Mouse (Mus musculus) lung, embryonic 14.5 days (tissue): ENCODE data around the gene Ms4a10. TPM values are rescaled to one million over a fixed set of nuclear protein-coding genes. Genes with fewer than 3 reads are reported as not detected.

ENCODE experiments used
- ATAC-seq: fragments of 200-750 bp; cut with Nextera tagmentation; 2 replicates; pipeline ENCODE4 v1.8.0; 2017; ENCODE audit warnings: mild to moderate bottlenecking, moderate TSS enrichment, moderate library complexity; ENCODE audit not compliant: insufficient read depth
- DNase-seq: peaks from one replicate; pipeline ENCODE4 v3.0.0-alpha.2; 2015
- H3K27ac ChIP-seq: fragments of 300-500 bp; sonication (generic); 2 replicates; pipeline ENCODE4 v1.5.1; 2014; ENCODE audit warnings: low read depth, mild to moderate bottlenecking, moderate library complexity
- H3K27me3 ChIP-seq: fragments of 300-500 bp; sonication (generic); 2 replicates; pipeline ENCODE4 v1.6.1; 2014; ENCODE audit warnings: low read length, control low read depth; ENCODE audit not compliant: insufficient read depth
- H3K36me3 ChIP-seq: fragments of 300-500 bp; sonication (generic); 2 replicates; pipeline ENCODE4 v1.6.1; 2014; ENCODE audit warnings: control low read depth; ENCODE audit not compliant: insufficient read depth
- H3K4me1 ChIP-seq: fragments of 300-500 bp; sonication (generic); 2 replicates; pipeline ENCODE4 v1.6.1; 2014; ENCODE audit warnings: antibody characterized with exemption, control low read depth; ENCODE audit not compliant: insufficient read depth
- H3K4me2 ChIP-seq: fragments of 300-500 bp; sonication (generic); 2 replicates; pipeline ENCODE4 v1.6.1; 2014; ENCODE audit warnings: mild to moderate bottlenecking
- H3K4me3 ChIP-seq: fragments of 300-500 bp; sonication (generic); 2 replicates; pipeline ENCODE4 v1.5.1; 2014; ENCODE audit warnings: low read depth, low read length
- H3K9ac ChIP-seq: fragments of 300-500 bp; sonication (generic); 2 replicates; pipeline ENCODE4 v1.6.1; 2014
- H3K9me3 ChIP-seq: fragments of 300-500 bp; sonication (generic); 2 replicates; pipeline ENCODE4 v1.6.1; 2016; ENCODE audit warnings: low read depth, low read length, control low read depth
- CTCF ChIP-seq: IDR thresholded peaks from 2 replicates; pipeline ENCODE4 v1.5.1; 2016; ENCODE audit warnings: antibody characterized with exemption, low read depth
- WGBS: fragments of 180-500 bp; shearing (Covaris S2); extraction: QIAGEN DNeasy Blood & Tissue Kit; methylation state at CpG from one replicate; pipeline ENCODE4 v1.1.7; 2014; 5-methylcytosine and 5-hydroxymethylcytosine counted together
- polyA plus RNA-seq: library from polyadenylated mRNA; unstranded; fragments of >200 nt; fragmentation: Nextera tagmentation; extraction: Ambion mirVana; gene quantifications from 2 replicates; pipeline ENCODE4 v1.2.1, GENCODE M21; 2014

Gene Ms4a10
- polyA plus RNA-seq, 1 experiment from 2014 or later, result not detected

DNA sequence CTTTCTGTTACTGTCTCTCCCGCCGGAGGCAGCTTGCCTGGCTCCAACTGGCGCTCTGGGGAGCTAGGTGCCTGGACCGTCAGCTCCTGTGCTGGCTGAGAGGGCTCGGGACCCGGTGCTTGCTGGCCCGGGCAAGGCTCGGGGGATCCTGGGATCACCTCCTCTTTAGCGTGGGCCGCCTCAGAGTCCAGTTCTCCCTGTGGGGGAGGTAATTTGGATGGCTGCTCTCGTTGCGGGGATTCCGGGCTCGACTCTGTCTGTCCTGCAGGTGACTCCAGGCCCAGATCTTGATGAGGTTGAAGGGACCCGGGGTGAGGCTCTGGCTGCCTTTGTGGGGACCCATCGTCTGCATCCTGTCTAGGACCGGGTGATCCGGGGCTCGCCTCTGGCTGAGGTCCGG lies 26.1 kb downstream of the Ms4a10 start:
- no peak for DNase-seq
- 0 out of 2 replicates have a peak, but pooled peaks have one; percentile 0 for ATAC-seq
- H3K36me3 ChIP-seq, result peaks cover 22% of the 10 kb centered on the region
- peak overlapping the region; percentile 79 for H3K4me2 ChIP-seq
- H3K27me3 ChIP-seq, result no peaks in the 10 kb centered on the region; the same call in 1 of the 2 replicates
- TF ChIP-seq CTCF, result no peak
- peak overlapping the region; percentile 81 for H3K9ac ChIP-seq
- peak overlapping the region; percentile 60 for H3K4me3 ChIP-seq
- H3K4me1 ChIP-seq, result peaks cover 10% of the 10 kb centered on the region
- H3K27ac ChIP-seq, result no peak overlapping the region
- H3K9me3 ChIP-seq, result no peaks in the 10 kb centered on the region
- under 1% methylated on average over 20 of the region's 20 CpGs for WGBS

DNA sequence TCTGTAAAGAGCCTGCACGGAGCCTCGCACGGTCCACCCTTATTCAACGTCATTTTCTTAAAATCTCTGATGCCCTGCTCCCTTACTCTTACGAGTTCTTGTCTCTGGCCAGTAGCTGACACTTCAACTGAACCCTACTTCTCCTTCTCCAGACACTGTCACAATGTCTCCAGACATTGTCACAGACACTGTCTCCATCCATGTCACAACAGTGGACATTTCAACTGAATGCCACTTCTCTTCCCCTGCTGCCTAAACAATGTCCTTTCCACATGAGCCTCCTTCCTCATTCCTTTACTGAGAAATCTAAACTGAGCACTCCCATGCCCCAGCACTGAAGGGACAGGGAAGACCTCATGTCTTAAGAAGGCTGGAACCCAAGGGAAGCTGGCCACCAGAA lies 27.3 kb downstream of the Ms4a10 start:
- DNase-seq, result no peak
- Histone ChIP-seq H3K36me3 (peaks cover 34% of the 10 kb centered on the region), H3K4me2 (peak overlapping the region; percentile 79), H3K4me3 (peak overlapping the region; percentile 60), H3K27ac (no peak overlapping the region), H3K4me1 (peaks cover 10% of the 10 kb centered on the region), H3K9ac (peak overlapping the region; percentile 81), H3K9me3 (no peaks in the 10 kb centered on the region), H3K27me3 (no peaks in the 10 kb centered on the region)
- WGBS, result 81% methylated on average over 5 of the region's 5 CpGs
- ATAC-seq, result no peak
- TF ChIP-seq CTCF, result no peak

DNA sequence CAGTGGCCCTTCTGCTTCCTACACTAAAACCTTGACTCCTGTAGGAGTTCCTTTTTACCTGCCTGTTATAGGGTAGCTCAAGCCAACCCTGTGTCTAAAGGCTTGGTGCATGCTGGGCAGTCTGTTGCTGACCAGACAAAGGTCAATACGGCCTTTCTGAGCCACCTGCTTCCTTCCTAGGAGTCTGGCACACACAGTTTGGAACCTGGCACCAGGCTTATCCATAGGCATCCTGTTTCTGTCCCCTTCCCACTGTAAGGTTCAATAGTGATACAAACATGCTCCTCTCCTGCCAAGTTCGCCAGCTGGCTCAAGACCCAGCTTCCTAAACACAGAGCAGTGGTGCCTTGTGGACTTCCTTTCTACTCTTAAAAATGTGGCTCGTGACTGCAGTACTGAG lies 28.0 kb downstream of the Ms4a10 start:
- H3K27me3 ChIP-seq, result no peaks in the 10 kb centered on the region
- no peak for TF ChIP-seq CTCF
- peaks cover 6% of the 10 kb centered on the region for H3K4me1 ChIP-seq
- peak overlapping the region; percentile 79 for H3K4me2 ChIP-seq
- H3K9ac ChIP-seq, result no peak overlapping the region
- H3K9me3 ChIP-seq, result no peaks in the 10 kb centered on the region
- H3K36me3 ChIP-seq, result peaks cover 41% of the 10 kb centered on the region
- no peak for ATAC-seq
- H3K4me3 ChIP-seq, result no peak overlapping the region; the same call in 1 of the 2 replicates
- WGBS, result 85% methylated on average over 3 of the region's 3 CpGs
- no peak overlapping the region for H3K27ac ChIP-seq
- no peak for DNase-seq

DNA sequence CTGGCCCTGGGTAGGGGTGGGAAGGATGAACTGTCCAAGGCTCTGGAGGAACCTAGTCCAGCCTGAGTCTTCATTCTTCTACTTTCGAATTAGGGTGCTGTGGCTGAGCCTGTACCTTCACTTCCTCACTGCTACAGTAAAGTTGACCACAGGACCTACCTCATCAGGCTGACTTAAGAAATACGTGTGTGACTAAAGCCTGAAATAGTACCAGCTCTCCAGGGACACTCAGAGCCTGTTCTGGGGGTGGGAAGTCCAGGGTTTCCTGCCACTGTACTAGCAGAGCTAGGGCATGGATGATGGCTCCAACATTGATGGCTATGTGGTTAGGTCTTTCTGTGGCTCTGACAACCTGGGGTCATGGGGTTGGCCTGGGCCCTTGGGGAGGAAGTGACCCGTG lies 30.5 kb downstream of the Ms4a10 start:
- Histone ChIP-seq H3K36me3 (peaks cover 41% of the 10 kb centered on the region), H3K4me3 (no peak overlapping the region), H3K27ac (no peak overlapping the region), H3K27me3 (no peaks in the 10 kb centered on the region), H3K9me3 (no peaks in the 10 kb centered on the region), H3K4me1 (peaks cover 16% of the 10 kb centered on the region), H3K9ac (no peak overlapping the region), H3K4me2 (no peak overlapping the region)
- TF ChIP-seq CTCF, result no peak
- ATAC-seq (no peak), DNase-seq (no peak)
- 83% methylated on average over 3 of the region's 3 CpGs for WGBS

DNA sequence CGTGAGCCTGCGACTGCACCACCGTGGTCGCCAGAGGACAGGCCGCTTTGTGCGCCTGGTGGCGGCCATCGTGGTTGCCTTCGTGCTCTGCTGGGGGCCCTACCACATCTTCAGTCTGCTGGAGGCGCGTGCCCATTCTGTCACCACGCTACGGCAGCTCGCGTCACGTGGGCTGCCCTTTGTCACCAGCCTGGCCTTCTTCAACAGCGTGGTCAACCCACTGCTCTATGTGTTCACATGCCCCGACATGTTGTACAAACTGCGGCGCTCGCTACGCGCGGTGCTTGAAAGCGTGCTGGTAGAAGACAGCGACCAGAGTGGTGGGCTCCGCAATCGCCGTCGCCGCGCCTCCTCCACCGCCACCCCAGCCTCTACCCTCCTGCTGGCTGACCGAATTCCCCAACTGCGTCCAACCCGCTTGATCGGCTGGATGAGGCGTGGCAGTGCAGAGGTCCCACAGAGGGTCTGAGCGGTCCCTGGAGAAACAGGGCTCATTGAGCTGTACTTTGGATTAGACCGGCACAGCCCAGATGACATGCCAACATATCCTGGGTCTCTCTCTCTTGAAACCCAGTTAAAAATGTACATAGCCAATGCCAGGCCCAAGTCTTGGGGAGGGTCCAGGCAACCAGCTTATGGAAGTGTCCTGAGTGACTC lies 33.5 kb downstream of the Ms4a10 start:
- peak; percentile 77 for ATAC-seq
- Histone ChIP-seq H3K9me3 (no peaks in the 10 kb centered on the region), H3K4me2 (peak overlapping the region; percentile 88), H3K9ac (peak overlapping the region; percentile 56), H3K36me3 (peaks cover 40% of the 10 kb centered on the region), H3K27ac (no peak overlapping the region), H3K27me3 (no peaks in the 10 kb centered on the region), H3K4me1 (peaks cover 10% of the 10 kb centered on the region), H3K4me3 (peak overlapping the region; percentile 37)
- TF ChIP-seq CTCF, result no peak
- DNase-seq, result peak; percentile 56
- whole genome bisulfite sequencing, result 4% methylated on average over 40 of the region's 40 CpGs

DNA sequence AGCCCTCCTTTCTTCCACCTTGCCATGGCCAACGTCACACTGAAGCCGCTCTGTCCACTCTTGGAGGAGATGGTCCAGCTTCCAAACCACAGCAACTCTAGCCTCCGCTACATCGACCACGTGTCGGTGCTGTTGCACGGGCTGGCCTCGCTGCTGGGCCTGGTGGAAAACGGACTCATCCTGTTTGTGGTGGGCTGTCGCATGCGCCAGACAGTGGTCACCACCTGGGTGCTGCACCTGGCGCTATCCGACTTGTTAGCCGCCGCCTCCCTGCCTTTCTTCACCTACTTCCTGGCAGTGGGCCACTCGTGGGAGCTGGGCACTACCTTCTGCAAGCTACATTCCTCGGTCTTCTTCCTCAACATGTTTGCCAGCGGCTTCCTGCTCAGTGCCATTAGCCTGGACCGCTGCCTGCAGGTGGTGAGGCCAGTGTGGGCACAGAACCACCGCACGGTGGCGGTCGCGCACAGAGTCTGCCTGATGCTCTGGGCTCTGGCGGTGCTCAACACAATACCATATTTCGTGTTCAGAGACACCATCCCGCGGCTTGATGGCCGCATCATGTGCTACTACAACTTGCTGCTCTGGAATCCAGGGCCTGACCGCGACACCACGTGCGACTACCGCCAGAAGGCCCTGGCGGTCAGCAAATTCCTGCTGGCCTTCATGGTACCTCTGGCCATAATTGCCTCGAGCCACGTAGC lies 34.2 kb downstream of the Ms4a10 start:
- DNase-seq (peak; percentile 90), ATAC-seq (peak; percentile 91)
- TF ChIP-seq CTCF, result peak; percentile 92
- Histone ChIP-seq H3K27me3 (no peaks in the 10 kb centered on the region), H3K9ac (peak overlapping the region; percentile 56), H3K4me2 (peak overlapping the region; percentile 88), H3K9me3 (no peaks in the 10 kb centered on the region), H3K36me3 (peaks cover 38% of the 10 kb centered on the region), H3K4me1 (peaks cover 10% of the 10 kb centered on the region), H3K27ac (no peak overlapping the region), H3K4me3 (peak overlapping the region; percentile 37)
- 16% methylated on average over 37 of the region's 37 CpGs for WGBS

DNA sequence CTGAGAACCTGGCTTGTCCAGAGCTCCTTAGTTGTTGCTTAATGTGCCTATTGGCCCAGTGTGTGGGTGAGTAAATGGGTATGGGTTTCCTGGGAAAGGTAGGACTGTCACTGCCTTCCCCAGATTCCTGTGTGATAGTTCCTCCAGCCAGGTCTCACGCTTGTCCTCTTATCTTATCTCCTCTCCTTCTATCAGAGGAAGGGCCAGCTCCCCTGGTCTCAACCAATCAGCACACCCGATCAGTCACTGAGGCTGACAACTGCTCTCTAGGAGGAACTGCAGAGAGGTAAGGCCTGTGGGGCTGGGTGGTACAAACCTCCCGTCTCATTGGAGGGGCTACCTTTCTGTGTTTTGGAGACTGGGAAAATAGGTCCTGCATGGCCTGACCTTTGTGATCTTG lies 35.7 kb downstream of the Ms4a10 start:
- H3K9me3 ChIP-seq, result no peaks in the 10 kb centered on the region
- no peak for ATAC-seq
- H3K27me3 ChIP-seq, result no peaks in the 10 kb centered on the region
- no peak overlapping the region for H3K9ac ChIP-seq
- H3K36me3 ChIP-seq, result peaks cover 23% of the 10 kb centered on the region
- no peak for DNase-seq
- no peak overlapping the region for H3K27ac ChIP-seq
- H3K4me3 ChIP-seq, result no peak overlapping the region
- WGBS, result 18% methylated on average over 3 of the region's 3 CpGs
- no peak overlapping the region for H3K4me2 ChIP-seq
- peaks cover 10% of the 10 kb centered on the region for H3K4me1 ChIP-seq
- TF ChIP-seq CTCF, result no peak
